Mouse (Mus musculus) testis, adult 2 months (tissue): Measurements from ENCODE around the gene Lonp2. TPM values are rescaled to one million over a fixed set of nuclear protein-coding genes. Genes with fewer than 3 reads are reported as not detected.

Source experiments
- H3K27ac ChIP-seq: fragments of 200-500 bp; 2 replicates; pipeline ENCODE4 v1.5.1; 2012; ENCODE audit warnings: low read depth, low read length; ENCODE audit not compliant: control insufficient read depth, insufficient read depth
- H3K27me3 ChIP-seq: fragments of 200-500 bp; 2 replicates; pipeline ENCODE4 v1.6.1; 2012; ENCODE audit warnings: mild to moderate bottlenecking, low read length, moderate library complexity; ENCODE audit not compliant: control insufficient read depth, insufficient read depth
- H3K36me3 ChIP-seq: fragments of 200-500 bp; 2 replicates; pipeline ENCODE4 v1.6.1; 2012; ENCODE audit warnings: mild to moderate bottlenecking, low read length; ENCODE audit not compliant: control insufficient read depth, insufficient read depth
- H3K4me1 ChIP-seq: fragments of 200-500 bp; 2 replicates; pipeline ENCODE4 v1.6.1; 2012; ENCODE audit warnings: low read length; ENCODE audit not compliant: control insufficient read depth, insufficient read depth
- H3K4me3 ChIP-seq: fragments of 200-500 bp; 2 replicates; pipeline ENCODE4 v1.5.1; 2012; ENCODE audit warnings: low read depth, mild to moderate bottlenecking, low read length, moderate library complexity, mixed read lengths; ENCODE audit not compliant: control insufficient read depth
- CTCF ChIP-seq: fragments of 200-500 bp; IDR thresholded peaks from 2 replicates; pipeline ENCODE4 v1.5.1; 2012; ENCODE audit warnings: low read depth, mild to moderate bottlenecking, inconsistent platforms, low read length, moderate library complexity; ENCODE audit not compliant: control insufficient read depth, insufficient read depth, insufficient replicate concordance
- POLR2A ChIP-seq: fragments of 200-500 bp; IDR thresholded peaks from 2 replicates; pipeline ENCODE4 v1.6.1; 2012; ENCODE audit warnings: low read depth, mild to moderate bottlenecking, inconsistent platforms, low read length, moderate library complexity; ENCODE audit not compliant: control insufficient read depth
- polyA plus RNA-seq: library from polyadenylated mRNA; depleted of rRNA; stranded (reverse); fragments of >200 nt; gene quantifications from 2 replicates; pipeline ENCODE4 v1.2.3, GENCODE M21; 2012

The Lonp2 gene
- polyA plus RNA-seq, 1 experiment = 19.1 TPM

- no peaks in the 10 kb centered on the region for H3K27me3 ChIP-seq
- no peak overlapping the region for H3K27ac ChIP-seq
- TF ChIP-seq POLR2A (no peak), CTCF (no peak)
- peaks cover 7% of the 10 kb centered on the region for H3K4me1 ChIP-seq
- H3K36me3 ChIP-seq = no peaks in the 10 kb centered on the region
- H3K4me3 ChIP-seq = no peak overlapping the region
Observed at GRCm38 (mm10) chr8:86728224-86728950, 104.5 kb downstream of the Lonp2 start.

DNA sequence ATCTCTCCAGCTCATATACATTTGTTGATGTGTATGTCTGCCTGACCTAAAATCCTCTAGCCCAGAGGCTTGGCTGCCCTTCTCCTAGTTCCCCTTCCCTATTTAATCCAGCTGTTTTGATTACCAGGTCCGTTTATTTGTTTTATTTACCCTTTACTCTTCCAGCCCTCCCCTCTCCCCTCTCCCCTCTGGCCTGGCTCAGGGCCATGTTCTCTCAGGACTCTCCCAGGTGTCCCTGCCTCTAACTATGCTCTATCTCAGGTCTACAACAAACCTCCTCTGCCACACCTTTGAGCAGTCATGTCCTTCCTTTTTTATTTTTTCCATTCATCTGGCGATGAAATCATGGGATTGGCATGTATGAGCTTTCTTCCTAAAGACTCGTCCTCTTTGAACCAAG, 106.5 kb downstream of the Lonp2 start:
- H3K27ac ChIP-seq = no peak overlapping the region
- no peaks in the 10 kb centered on the region for H3K36me3 ChIP-seq
- no peak overlapping the region for H3K4me3 ChIP-seq
- TF ChIP-seq POLR2A (no peak), CTCF (no peak)
- H3K27me3 ChIP-seq = no peaks in the 10 kb centered on the region
- peaks cover 7% of the 10 kb centered on the region for H3K4me1 ChIP-seq

GRCm38 (mm10) chr8:86730860-86731259, 107.0 kb downstream of the Lonp2 start:
- Histone ChIP-seq H3K4me1 (peaks cover 9% of the 10 kb centered on the region), H3K4me3 (no peak overlapping the region), H3K27ac (no peak overlapping the region), H3K27me3 (no peaks in the 10 kb centered on the region), H3K36me3 (no peaks in the 10 kb centered on the region)
- TF ChIP-seq POLR2A = no peak
- no peak for TF ChIP-seq CTCF

DNA sequence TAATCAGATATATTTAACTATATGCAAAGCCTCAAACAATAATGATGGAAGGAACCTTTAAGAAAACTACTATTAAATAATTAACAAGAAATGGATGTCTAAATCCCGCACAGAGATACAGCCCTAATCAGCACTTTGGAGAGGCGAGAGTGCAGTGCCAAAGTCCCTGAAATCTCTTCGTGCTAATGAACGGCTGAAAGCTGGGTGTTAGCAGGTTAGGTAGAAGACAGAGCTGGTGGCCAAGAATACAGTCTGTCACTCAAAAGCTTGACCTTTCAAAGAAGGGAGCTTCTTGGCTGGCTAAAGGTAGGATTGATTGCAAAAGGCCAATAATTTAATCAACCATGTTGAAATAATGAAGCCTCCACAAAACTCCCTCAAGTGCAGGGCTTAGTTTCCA, 110.3 kb downstream of the Lonp2 start:
- H3K4me3 ChIP-seq = no peak overlapping the region
- H3K36me3 ChIP-seq = no peaks in the 10 kb centered on the region
- H3K4me1 ChIP-seq = peaks cover 2% of the 10 kb centered on the region; the same call in 1 of the 2 replicates
- no peak for TF ChIP-seq CTCF
- TF ChIP-seq POLR2A = no peak
- no peak overlapping the region for H3K27ac ChIP-seq
- no peaks in the 10 kb centered on the region for H3K27me3 ChIP-seq

DNA sequence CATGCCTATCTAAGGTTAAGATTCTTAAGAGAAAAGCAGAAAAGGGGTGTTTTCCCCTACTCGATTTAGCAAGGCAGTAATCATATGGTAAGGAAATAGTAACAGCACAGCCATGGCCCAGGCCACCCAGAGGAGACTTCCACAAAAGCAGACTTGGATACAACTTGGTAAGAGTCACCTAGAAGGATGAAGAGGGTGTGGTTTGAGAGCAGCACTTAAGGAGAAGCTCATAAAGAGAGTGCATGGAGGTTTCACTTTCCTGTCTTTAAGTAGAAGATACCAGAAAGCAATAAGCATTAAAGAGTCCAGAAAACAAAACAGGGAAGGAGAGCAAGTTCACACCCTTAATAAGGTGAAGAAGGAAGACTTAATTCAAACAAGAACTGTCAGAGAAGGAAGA, 111.1 kb downstream of the Lonp2 start:
- TF ChIP-seq POLR2A = no peak
- no peak for TF ChIP-seq CTCF
- Histone ChIP-seq H3K36me3 (no peaks in the 10 kb centered on the region), H3K4me1 (peaks cover 2% of the 10 kb centered on the region; the same call in 1 of the 2 replicates), H3K27me3 (no peaks in the 10 kb centered on the region), H3K27ac (no peak overlapping the region), H3K4me3 (no peak overlapping the region)

- Histone ChIP-seq H3K4me3 (no peak overlapping the region), H3K4me1 (peaks cover 2% of the 10 kb centered on the region; the same call in 1 of the 2 replicates), H3K27me3 (no peaks in the 10 kb centered on the region), H3K27ac (no peak overlapping the region), H3K36me3 (no peaks in the 10 kb centered on the region)
- TF ChIP-seq POLR2A (no peak), CTCF (no peak)
Observed at GRCm38 (mm10) chr8:86735446-86736111, 111.7 kb downstream of the Lonp2 start.

DNA sequence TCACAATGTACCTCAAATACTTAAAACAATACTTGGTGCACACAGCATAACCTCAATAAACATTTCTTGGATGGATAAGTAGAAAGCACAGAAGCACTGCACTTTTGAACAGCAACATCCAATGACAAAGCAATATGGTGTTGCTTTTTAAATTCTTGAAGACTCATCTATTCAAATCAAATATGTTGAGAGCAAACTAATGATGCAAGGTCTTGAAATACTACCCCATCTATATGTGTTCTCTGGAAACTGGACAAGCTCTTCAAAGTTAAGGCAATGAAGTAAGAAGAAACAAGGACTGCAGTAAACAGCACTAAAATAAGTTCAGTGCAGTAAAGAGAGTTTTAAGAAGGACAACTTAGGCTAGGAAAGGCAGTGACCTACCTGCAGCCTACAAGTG, 117.1 kb downstream of the Lonp2 start:
- Histone ChIP-seq H3K36me3 (no peaks in the 10 kb centered on the region), H3K27ac (no peak overlapping the region), H3K4me1 (peaks cover 4% of the 10 kb centered on the region; the same call in 1 of the 2 replicates), H3K4me3 (no peak overlapping the region), H3K27me3 (no peaks in the 10 kb centered on the region)
- no peak for TF ChIP-seq POLR2A
- no peak for TF ChIP-seq CTCF
